Mouse (Mus musculus): ENCODE measurements around the gene Rnf145. TPM values are rescaled to one million over a fixed set of nuclear protein-coding genes. Genes with fewer than 3 reads are reported as not detected.

The Rnf145 gene
- polyA plus RNA-seq, 1 experiment from 2014 or later = 114 TPM

GRCm38 (mm10) chr11:44485089-44485736 lies 33.6 kb upstream of the Rnf145 start:
- no peak for ATAC-seq (ENCODE audit: low read depth)
- Histone ChIP-seq H3K4me1 (ENCODE audit: control insufficient read depth, insufficient read depth, low read length) (no peaks in the 10 kb centered on the region), H3K4me3 (ENCODE audit: low read depth, low read length) (no peak overlapping the region), H3K9ac (replicated peaks; ENCODE audit: low read depth, low read length) (no peak overlapping the region), H3K4me2 (ENCODE audit: low read depth, low read length) (no peak overlapping the region), H3K27me3 (ENCODE audit: control insufficient read depth, insufficient read depth, low read length) (no peaks in the 10 kb centered on the region), H3K9me3 (ENCODE audit: control insufficient read depth, low read length) (no peaks in the 10 kb centered on the region), H3K36me3 (ENCODE audit: control insufficient read depth, insufficient read depth, low read length) (no peaks in the 10 kb centered on the region), H3K27ac (ENCODE audit: low read depth, low read length) (no peak overlapping the region)
- 91% methylated on average over 7 of the region's 7 CpGs for WGBS

GRCm38 (mm10) chr11:44489117-44489516 lies 29.6 kb upstream of the Rnf145 start:
- Histone ChIP-seq H3K27me3 (ENCODE audit: control insufficient read depth, insufficient read depth, low read length) (no peaks in the 10 kb centered on the region), H3K27ac (ENCODE audit: low read depth, low read length) (no peak overlapping the region), H3K9me3 (ENCODE audit: control insufficient read depth, low read length) (no peaks in the 10 kb centered on the region), H3K36me3 (ENCODE audit: control insufficient read depth, insufficient read depth, low read length) (no peaks in the 10 kb centered on the region), H3K4me2 (ENCODE audit: low read depth, low read length) (no peak overlapping the region), H3K4me3 (ENCODE audit: low read depth, low read length) (no peak overlapping the region), H3K4me1 (ENCODE audit: control insufficient read depth, insufficient read depth, low read length) (no peaks in the 10 kb centered on the region), H3K9ac (replicated peaks; ENCODE audit: low read depth, low read length) (no peak overlapping the region)
- no peak for ATAC-seq (ENCODE audit: low read depth)
- WGBS = 96% methylated on average over 1 of the region's 1 CpGs

GRCm38 (mm10) chr11:44494643-44495323 lies 24.0 kb upstream of the Rnf145 start:
- WGBS = 87% methylated on average over 5 of the region's 5 CpGs
- no peaks in the 10 kb centered on the region for H3K27me3 ChIP-seq (ENCODE audit: control insufficient read depth, insufficient read depth, low read length)
- no peak for ATAC-seq (ENCODE audit: low read depth)
- no peaks in the 10 kb centered on the region for H3K4me1 ChIP-seq (ENCODE audit: control insufficient read depth, insufficient read depth, low read length)
- H3K36me3 ChIP-seq (ENCODE audit: control insufficient read depth, insufficient read depth, low read length) = no peaks in the 10 kb centered on the region
- H3K27ac ChIP-seq (ENCODE audit: low read depth, low read length) = no peak overlapping the region
- no peak overlapping the region for H3K4me2 ChIP-seq (ENCODE audit: low read depth, low read length)
- no peaks in the 10 kb centered on the region for H3K9me3 ChIP-seq (ENCODE audit: control insufficient read depth, low read length)
- H3K9ac ChIP-seq (replicated peaks; ENCODE audit: low read depth, low read length) = no peak overlapping the region
- H3K4me3 ChIP-seq (ENCODE audit: low read depth, low read length) = no peak overlapping the region

- no peaks in the 10 kb centered on the region for H3K36me3 ChIP-seq (ENCODE audit: control insufficient read depth, insufficient read depth, low read length)
- H3K27me3 ChIP-seq (ENCODE audit: control insufficient read depth, insufficient read depth, low read length) = no peaks in the 10 kb centered on the region
- H3K4me1 ChIP-seq (ENCODE audit: control insufficient read depth, insufficient read depth, low read length) = no peaks in the 10 kb centered on the region
- WGBS = 65% methylated on average over 3 of the region's 3 CpGs
- no peak overlapping the region for H3K9ac ChIP-seq (replicated peaks; ENCODE audit: low read depth, low read length)
- H3K27ac ChIP-seq (ENCODE audit: low read depth, low read length) = no peak overlapping the region
- H3K4me3 ChIP-seq (ENCODE audit: low read depth, low read length) = no peak overlapping the region
- no peak for ATAC-seq (ENCODE audit: low read depth)
- H3K4me2 ChIP-seq (ENCODE audit: low read depth, low read length) = no peak overlapping the region
- H3K9me3 ChIP-seq (ENCODE audit: control insufficient read depth, low read length) = no peaks in the 10 kb centered on the region
Measured at GRCm38 (mm10) chr11:44496217-44496616, 22.5 kb upstream of the Rnf145 start.

GRCm38 (mm10) chr11:44498412-44499272 lies 20.1 kb upstream of the Rnf145 start:
- Histone ChIP-seq H3K27me3 (ENCODE audit: control insufficient read depth, insufficient read depth, low read length) (no peaks in the 10 kb centered on the region), H3K36me3 (ENCODE audit: control insufficient read depth, insufficient read depth, low read length) (no peaks in the 10 kb centered on the region), H3K4me1 (ENCODE audit: control insufficient read depth, insufficient read depth, low read length) (no peaks in the 10 kb centered on the region), H3K9me3 (ENCODE audit: control insufficient read depth, low read length) (no peaks in the 10 kb centered on the region), H3K4me3 (ENCODE audit: low read depth, low read length) (no peak overlapping the region), H3K9ac (replicated peaks; ENCODE audit: low read depth, low read length) (no peak overlapping the region), H3K4me2 (ENCODE audit: low read depth, low read length) (no peak overlapping the region), H3K27ac (ENCODE audit: low read depth, low read length) (no peak overlapping the region)
- no peak for ATAC-seq (ENCODE audit: low read depth)
- 72% methylated on average over 13 of the region's 13 CpGs for WGBS

GRCm38 (mm10) chr11:44500966-44501365 lies 17.8 kb upstream of the Rnf145 start:
- no peaks in the 10 kb centered on the region for H3K27me3 ChIP-seq (ENCODE audit: control insufficient read depth, insufficient read depth, low read length)
- no peak for ATAC-seq (ENCODE audit: low read depth)
- H3K4me1 ChIP-seq (ENCODE audit: control insufficient read depth, insufficient read depth, low read length) = no peaks in the 10 kb centered on the region
- H3K9me3 ChIP-seq (ENCODE audit: control insufficient read depth, low read length) = no peaks in the 10 kb centered on the region
- no peak overlapping the region for H3K4me3 ChIP-seq (ENCODE audit: low read depth, low read length)
- no peak overlapping the region for H3K4me2 ChIP-seq (ENCODE audit: low read depth, low read length)
- H3K9ac ChIP-seq (replicated peaks; ENCODE audit: low read depth, low read length) = no peak overlapping the region
- no peak overlapping the region for H3K27ac ChIP-seq (ENCODE audit: low read depth, low read length)
- 85% methylated on average over 7 of the region's 7 CpGs for WGBS
- no peaks in the 10 kb centered on the region for H3K36me3 ChIP-seq (ENCODE audit: control insufficient read depth, insufficient read depth, low read length)

GRCm38 (mm10) chr11:44501477-44501876 lies 17.3 kb upstream of the Rnf145 start:
- no peaks in the 10 kb centered on the region for H3K27me3 ChIP-seq (ENCODE audit: control insufficient read depth, insufficient read depth, low read length)
- no peak for ATAC-seq (ENCODE audit: low read depth)
- no peak overlapping the region for H3K27ac ChIP-seq (ENCODE audit: low read depth, low read length)
- no peaks in the 10 kb centered on the region for H3K36me3 ChIP-seq (ENCODE audit: control insufficient read depth, insufficient read depth, low read length)
- no peaks in the 10 kb centered on the region for H3K4me1 ChIP-seq (ENCODE audit: control insufficient read depth, insufficient read depth, low read length)
- H3K9ac ChIP-seq (replicated peaks; ENCODE audit: low read depth, low read length) = no peak overlapping the region
- WGBS = 94% methylated on average over 2 of the region's 2 CpGs
- no peak overlapping the region for H3K4me2 ChIP-seq (ENCODE audit: low read depth, low read length)
- H3K4me3 ChIP-seq (ENCODE audit: low read depth, low read length) = no peak overlapping the region
- no peaks in the 10 kb centered on the region for H3K9me3 ChIP-seq (ENCODE audit: control insufficient read depth, low read length)

- no peaks in the 10 kb centered on the region for H3K36me3 ChIP-seq (ENCODE audit: control insufficient read depth, insufficient read depth, low read length)
- H3K4me2 ChIP-seq (ENCODE audit: low read depth, low read length) = no peak overlapping the region
- no peak for ATAC-seq (ENCODE audit: low read depth)
- H3K4me3 ChIP-seq (ENCODE audit: low read depth, low read length) = no peak overlapping the region
- H3K9ac ChIP-seq (replicated peaks; ENCODE audit: low read depth, low read length) = no peak overlapping the region
- 44% methylated on average over 5 of the region's 5 CpGs for WGBS
- no peaks in the 10 kb centered on the region for H3K4me1 ChIP-seq (ENCODE audit: control insufficient read depth, insufficient read depth, low read length)
- H3K27ac ChIP-seq (ENCODE audit: low read depth, low read length) = no peak overlapping the region
- H3K9me3 ChIP-seq (ENCODE audit: control insufficient read depth, low read length) = no peaks in the 10 kb centered on the region
- H3K27me3 ChIP-seq (ENCODE audit: control insufficient read depth, insufficient read depth, low read length) = no peaks in the 10 kb centered on the region
Measured at GRCm38 (mm10) chr11:44502931-44503330, 15.8 kb upstream of the Rnf145 start.

- WGBS = 89% methylated on average over 7 of the region's 7 CpGs
- no peaks in the 10 kb centered on the region for H3K27me3 ChIP-seq (ENCODE audit: control insufficient read depth, insufficient read depth, low read length)
- H3K9ac ChIP-seq (replicated peaks; ENCODE audit: low read depth, low read length) = no peak overlapping the region
- no peak for ATAC-seq (ENCODE audit: low read depth)
- no peak overlapping the region for H3K4me2 ChIP-seq (ENCODE audit: low read depth, low read length)
- H3K27ac ChIP-seq (ENCODE audit: low read depth, low read length) = no peak overlapping the region
- H3K36me3 ChIP-seq (ENCODE audit: control insufficient read depth, insufficient read depth, low read length) = no peaks in the 10 kb centered on the region
- H3K9me3 ChIP-seq (ENCODE audit: control insufficient read depth, low read length) = no peaks in the 10 kb centered on the region
- no peaks in the 10 kb centered on the region for H3K4me1 ChIP-seq (ENCODE audit: control insufficient read depth, insufficient read depth, low read length)
- no peak overlapping the region for H3K4me3 ChIP-seq (ENCODE audit: low read depth, low read length)
Measured at GRCm38 (mm10) chr11:44504146-44504545, 14.6 kb upstream of the Rnf145 start.
